Mouse (Mus musculus) CD4-positive, CD25-positive, alpha-beta regulatory T cell, adult 9 weeks (primary cell): ENCODE results near the gene Vwa5b1. TPM values are rescaled to one million over a fixed set of nuclear protein-coding genes. Genes with fewer than 3 reads are reported as not detected.

Experiments
- polyA plus RNA-seq: library from polyadenylated mRNA; unstranded; fragments of 100-300 nt; shearing (Covaris generic); gene quantifications from one replicate; pipeline ENCODE4 v1.2.1, GENCODE M21; 2017

Gene Vwa5b1
- not detected for polyA plus RNA-seq

DNA sequence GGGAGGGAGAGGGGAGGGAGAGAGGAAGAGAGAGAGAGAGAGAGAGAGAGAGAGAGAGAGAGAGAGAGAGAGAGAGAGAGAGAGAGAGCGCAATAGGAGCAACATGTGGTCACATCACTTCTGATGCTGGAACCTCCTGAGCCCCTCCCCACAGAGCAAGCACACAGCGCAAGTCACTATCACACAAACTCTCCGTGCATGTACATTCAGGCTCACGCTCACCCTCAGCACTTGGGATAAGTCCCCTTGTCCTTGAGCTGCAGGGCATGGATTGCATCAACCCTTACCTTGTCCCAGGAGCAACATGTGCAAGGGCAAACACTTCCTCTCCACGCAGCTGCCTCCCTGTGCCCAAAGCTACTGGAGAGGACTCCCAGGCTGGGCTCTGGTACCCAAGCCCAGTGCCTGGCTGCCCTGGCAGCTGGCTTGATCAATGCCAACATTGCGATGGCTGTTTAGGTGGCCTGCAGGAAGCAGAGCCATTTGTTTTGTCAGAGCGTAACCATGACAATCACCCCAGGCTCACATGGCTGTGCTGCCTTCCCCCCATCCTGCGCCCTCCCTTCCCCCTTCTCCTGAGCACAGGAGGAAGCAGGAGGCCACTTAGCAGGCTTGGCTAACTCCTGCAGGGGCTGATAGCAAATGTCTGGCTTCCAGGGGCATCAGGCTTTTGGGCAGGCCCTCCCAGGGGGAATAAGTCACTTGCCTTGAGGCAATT, at the start of gene Vwa5b1:
TSS of gene Vwa5b1 (minus strand) at position 457 of the 718 bp plus-strand sequence.

Other genes starting within 250 kb of the Vwa5b1 start
- not detected for gene Fam43b, start 239.4 kb downstream of the Vwa5b1 start, polyA plus RNA-seq
- gene Mul1, start 201.2 kb downstream of the Vwa5b1 start, polyA plus RNA-seq: 16.6 TPM
- 0.33 TPM for gene Camk2n1, start 181.6 kb downstream of the Vwa5b1 start, polyA plus RNA-seq
- not detected for gene Pla2g2c, start 88.9 kb upstream of the Vwa5b1 start, polyA plus RNA-seq
- 0.33 TPM for gene Ubxn10, start 101.3 kb upstream of the Vwa5b1 start, polyA plus RNA-seq
- 0.15 TPM for gene Pla2g2f, start 121.7 kb upstream of the Vwa5b1 start, polyA plus RNA-seq
- gene Pla2g2d, start 139.9 kb upstream of the Vwa5b1 start, polyA plus RNA-seq: 1.3 TPM
- gene Pla2g5, start 227.6 kb upstream of the Vwa5b1 start, polyA plus RNA-seq: not detected
- gene Gm13030, start 238.1 kb upstream of the Vwa5b1 start, polyA plus RNA-seq: not detected
- gene Pla2g2e, start 242.1 kb upstream of the Vwa5b1 start, polyA plus RNA-seq: not detected